Mouse (Mus musculus): ENCODE data around the gene Smok3b.
A peak's percentile ranks its signal among the peaks of the same experiment; 100 is the strongest.
"Not testable (repeated sequence)": the region's sequence is repeated elsewhere in the genome, so short reads cannot be mapped to it uniquely, and the experiment has no call there.

Gene Smok3b

DNA sequence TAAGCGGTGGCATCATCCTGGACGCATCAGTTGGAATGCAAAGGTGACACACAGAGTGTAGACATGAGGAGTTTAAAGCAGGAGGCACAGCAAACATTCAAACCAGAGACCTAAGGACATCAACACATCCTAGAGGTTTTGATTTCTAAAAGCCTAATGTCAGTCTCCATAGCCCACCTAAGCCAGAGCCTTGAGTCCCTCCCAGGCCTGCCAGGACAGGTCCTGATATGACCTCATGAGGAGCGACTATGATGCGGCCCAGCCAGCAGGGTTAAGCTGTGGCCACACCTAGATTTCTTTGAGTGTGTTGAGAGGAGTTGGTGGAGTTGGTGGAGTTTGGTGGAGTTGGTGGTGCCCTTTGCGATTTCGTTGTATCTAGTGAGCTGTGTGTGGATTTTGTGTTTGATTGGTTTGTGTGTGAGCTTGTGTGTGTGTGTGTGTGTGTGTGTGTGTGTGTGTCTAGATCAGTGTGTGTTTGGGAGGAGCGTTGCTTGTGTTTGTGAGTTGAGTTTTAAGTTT lies at the start of gene Smok3b, which contains the start of gene Smok3a:
Gene Smok3b, plus strand, starts transcription at position 469 of the 519 bp plus-strand sequence.
Gene Smok3a, plus strand, starts transcription at position 301 of the 519 bp plus-strand sequence.
- DNase-seq: not testable (repeated sequence)

DNA sequence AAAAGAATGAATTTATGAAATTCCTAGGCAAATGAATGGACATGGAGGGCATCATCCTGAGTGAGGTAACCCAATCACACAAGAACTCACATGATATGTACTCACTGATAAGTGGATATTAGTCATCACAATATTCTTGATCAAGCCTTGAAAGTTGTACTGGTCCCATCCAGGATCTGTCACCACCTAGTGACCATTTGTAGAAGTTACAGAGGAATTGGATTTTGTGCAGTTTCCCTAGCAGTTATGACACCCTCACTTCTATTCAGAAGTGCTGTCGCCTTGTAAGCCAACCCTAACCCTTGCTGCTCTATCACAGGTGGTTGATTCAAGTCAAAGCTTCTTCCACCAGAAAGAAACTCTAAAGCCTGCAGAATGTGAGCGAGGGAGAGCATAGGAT lies 48.1 kb upstream of the Smok3b start:
- DNase-seq: no peak

DNA sequence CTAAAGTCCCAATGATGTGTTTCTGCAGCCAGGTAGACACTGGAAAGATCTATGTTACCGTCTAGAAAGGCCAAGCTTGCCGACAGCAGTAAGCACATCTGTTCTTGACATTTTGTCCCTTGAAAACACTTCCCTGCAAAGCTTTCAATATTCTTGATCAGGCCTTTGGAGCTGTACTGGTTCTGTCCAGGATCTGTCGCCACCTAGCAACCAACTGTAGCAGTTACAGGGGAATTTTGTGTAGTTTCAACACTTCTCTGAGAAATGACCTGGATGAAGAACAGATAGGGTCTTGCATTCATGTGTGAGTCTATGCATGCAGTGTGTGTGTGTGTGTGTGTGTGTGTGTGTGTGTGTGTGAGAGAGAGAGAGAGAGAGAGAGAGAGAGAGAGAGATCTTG lies 47.5 kb upstream of the Smok3b start:
- no peak for DNase-seq

DNA sequence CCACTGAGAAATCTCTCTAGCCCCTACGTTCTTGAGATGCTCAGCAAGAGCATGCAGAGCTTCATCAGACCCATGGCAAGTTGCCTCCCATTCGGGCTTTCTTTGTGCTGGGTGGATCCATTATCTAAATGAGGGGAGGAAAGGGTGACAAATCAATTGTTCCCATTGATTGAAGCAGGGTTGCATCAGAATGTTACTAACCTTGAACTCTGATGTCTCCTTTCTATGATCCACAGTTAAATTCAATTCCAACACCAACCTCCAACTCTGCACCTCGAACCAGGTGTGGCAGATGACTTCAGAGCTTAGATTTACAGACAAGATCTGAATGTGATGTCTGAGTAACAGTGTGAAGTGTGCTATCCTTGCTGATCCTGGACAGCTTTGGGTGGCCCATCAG lies 46.5 kb upstream of the Smok3b start:
- no peak for DNase-seq

DNA sequence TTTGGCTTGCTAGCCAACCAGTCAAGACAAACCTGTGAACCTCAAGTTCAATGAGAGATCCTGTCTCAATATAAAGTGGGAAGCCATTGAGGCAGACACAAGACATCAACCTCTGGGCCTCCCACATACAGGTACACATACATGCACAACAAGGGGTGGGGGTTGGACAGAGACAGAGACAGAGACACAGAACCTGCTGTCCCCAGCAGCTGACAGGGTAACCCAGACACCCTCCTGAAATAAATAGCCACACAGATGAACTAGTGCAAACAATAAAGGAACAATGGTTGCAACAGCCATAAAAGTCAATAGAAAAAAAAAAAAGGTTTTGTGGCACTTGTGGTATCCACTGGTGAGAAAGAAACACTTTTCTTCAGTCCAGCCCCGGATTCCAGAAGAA lies 45.8 kb upstream of the Smok3b start:
- DNase-seq: no peak

DNA sequence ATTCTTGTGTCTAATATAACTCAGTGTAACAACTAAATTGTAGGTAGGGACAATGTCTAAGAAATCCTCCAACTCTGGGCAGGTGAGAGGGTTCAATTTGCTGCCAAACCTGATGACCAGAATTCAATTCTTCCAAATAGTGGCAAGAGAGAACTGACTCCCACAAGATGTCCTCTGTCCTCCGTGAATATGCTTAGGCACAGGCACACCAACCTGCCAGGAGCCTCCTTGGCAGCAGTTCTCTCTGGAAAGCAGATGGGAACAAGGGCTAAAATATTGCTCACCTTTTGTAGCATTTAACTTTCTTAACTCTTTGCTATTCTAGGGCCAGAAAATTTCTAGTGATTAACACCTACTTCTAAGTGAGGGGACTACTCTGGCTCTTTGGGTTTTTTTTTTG lies 43.9 kb upstream of the Smok3b start:
- no peak for DNase-seq

DNA sequence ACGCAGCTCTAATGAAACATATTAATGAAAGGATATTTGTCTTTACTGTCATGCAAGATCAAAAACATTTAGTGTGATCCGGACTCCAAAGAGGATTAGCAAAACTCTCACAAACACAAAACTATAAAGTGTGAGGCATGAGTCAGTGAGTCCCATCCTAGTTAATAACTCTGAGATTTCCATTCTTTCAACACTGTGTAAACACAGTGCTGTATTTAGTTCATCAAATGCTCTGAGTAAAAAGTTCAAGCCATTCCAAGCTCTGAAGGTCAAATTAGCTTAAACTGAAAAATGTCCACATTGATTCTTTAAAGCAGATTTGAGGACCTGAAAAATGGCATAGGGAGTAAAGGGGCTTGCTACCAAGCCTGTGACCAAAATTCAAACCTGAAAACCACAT lies 42.1 kb upstream of the Smok3b start:
- no peak for DNase-seq

DNA sequence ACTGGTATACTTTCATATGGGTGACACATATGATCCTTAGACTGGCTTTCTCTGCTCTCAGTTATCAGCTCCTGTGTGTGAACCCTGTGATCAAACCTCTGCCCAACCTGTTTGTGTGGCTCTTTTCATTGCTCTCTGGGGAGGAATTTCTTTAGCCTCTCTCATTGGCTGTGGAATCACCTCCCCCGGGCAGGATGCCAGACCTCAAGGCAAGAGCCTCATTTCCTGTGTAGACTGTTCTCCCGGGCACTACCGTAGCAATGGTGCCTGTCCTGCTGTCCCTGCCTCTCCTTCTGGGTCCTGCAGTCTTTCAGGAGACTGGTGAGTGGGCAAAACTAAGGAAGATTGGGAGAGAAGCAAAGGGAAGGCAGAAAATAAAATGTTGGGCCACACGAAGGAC lies 39.9 kb upstream of the Smok3b start, which contains the start of gene Azgp1:
Gene Azgp1, plus strand, starts transcription at position 221 of the 400 bp plus-strand sequence.
- DNase-seq: no peak

DNA sequence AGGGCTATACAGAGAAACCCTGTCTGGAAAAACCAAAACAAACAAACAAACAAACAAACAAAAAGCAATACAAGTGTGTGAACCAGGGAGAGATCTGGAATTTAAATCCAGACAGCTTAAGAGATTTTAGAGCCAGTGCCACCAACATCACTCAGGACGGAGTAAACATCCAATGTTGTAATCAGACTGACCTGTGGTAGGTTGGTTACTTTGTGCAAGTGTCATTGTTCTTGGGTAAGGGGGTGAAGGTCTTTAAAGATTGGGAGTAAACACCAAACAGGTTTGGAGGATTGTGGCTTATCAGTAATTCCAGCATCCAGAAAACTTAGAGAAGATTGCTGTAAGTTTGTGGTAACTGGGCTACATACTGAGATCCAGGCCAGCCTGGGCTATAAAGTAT lies 34.9 kb upstream of the Smok3b start:
- DNase-seq: no peak

DNA sequence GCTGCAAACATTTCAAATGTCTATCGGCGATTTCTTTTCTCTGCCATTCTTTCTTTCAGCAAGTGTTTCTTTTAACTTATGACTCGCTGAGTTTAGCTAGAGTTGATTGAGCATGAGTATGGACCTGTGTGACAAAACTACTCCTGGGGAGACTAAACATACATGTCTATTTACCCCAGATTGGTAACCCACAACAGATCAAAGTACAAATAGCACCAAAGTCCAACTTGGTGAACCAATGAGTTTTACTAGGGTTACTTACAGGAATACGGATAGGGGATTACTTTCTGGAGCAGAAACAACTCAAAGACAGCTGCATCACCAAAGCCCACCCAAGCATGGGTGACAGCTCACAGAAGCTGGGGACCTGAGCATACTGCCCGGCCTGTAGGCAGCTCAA lies 11.8 kb upstream of the Smok3b start:
- DNase-seq: no peak

DNA sequence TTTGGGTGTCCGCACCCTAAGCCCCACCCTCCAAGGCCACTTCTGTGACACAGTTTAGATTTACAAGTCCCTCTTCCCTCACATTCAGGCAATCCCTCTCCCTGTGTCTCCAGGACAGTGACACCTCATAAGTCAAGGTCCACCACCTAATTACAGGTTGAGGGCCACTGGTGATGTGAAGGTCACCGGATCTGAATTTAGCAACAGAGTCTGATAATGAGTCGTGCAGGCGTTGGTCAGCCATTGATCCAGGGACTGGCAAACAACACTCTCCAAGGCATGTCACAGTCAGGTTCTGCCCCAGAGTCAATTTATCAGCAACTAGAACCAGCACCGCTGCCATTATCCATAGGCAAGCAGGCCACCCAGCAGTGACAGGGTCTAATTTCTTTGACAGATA lies 8.8 kb upstream of the Smok3b start:
- no peak for DNase-seq

DNA sequence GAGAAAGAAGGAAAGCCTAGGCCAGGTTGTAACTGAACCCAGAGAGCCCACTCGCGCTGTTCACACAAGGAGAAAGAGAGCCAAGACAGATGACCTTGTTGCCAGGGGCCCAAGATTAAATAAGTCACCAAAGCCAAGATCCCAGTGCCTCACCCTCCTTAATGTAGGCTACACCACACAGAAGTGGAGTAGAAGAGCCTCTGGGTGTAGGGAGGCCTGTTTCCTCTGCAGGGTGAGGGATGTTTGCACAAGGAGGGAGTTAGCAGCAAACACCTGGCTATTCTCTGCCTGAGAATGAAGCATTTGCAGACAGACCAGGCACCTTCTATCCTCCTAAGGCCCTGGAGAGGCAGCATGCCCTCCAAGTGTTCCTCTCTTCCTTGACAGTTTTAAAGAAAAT lies 4.7 kb upstream of the Smok3b start:
- no peak for DNase-seq

DNA sequence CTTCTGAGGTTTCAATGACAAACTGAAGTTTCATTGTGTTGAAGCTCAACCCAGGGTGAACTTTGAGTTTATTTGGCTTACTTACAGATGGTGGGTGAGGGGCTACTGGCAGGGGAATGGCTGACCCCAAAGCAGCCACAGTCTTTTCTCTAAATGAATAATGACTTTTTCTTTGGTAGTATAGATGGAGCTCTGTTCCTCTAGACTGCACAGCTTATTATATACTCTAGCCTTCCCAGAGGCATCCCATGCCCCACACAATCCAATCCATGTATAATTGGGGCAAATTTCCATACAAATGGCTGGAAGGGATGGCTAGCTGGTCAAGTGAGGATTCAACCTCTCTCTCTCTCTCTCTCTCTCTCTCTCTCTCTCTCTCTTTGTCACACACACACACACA lies 4.2 kb upstream of the Smok3b start:
- no peak for DNase-seq

DNA sequence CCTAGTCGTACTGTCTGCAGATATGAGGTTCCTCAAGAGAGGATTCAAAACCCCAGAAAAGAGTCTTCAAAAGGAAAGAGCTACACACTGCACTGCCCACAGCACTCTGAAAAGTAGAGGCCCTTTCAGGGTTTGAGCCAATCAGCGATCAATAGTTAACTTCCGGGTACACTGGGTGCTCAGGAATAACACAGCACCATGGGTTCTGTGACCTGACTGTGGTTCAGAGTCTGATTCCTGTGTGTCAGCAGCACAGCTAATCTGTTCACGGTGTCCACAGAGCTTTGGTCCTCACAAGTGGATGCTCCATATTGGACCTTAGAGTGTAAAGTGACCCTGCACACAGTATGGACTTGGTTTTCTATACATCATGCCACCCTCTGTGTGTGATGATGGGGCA lies 1.7 kb upstream of the Smok3b start:
- not testable (repeated sequence) for DNase-seq

DNA sequence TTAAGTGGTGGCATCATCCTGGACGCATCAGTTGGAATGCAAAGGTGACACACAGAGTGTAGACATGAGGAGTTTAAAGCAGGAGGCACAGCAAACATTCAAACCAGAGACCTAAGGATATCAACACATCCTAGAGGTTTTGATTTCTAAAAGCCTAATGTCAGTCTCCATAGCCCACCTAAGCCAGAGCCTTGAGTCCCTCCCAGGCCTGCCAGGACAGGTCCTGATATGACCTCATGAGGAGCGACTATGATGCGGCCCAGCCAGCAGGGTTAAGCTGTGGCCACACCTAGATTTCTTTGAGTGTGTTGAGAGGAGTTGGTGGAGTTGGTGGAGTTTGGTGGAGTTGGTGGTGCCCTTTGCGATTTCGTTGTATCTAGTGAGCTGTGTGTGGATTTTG lies 31.7 kb downstream of the Smok3b start, which contains the start of gene Smok3c:
Gene Smok3c, plus strand, starts transcription at position 301 of the 400 bp plus-strand sequence.
- not testable (repeated sequence) for DNase-seq

DNA sequence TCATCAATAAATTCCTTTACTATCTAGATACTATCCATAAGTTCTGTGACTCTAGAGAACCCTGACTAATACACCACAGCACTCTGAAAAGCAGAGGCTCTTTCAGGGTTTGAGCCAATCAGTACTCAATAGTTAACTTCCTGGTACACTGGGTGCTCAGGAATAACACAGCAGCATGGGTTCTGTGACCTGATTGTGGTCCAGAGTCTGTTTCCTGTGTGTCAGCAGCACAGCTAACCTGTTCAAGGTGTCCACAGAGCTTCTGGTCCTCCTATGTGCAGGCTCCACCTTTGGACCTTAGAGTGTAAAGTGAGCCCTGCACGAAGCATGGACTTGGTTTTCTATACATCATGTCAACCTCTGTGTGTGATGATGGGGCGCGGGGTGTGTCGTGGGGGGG lies 52.6 kb downstream of the Smok3b start:
- DNase-seq: no peak

DNA sequence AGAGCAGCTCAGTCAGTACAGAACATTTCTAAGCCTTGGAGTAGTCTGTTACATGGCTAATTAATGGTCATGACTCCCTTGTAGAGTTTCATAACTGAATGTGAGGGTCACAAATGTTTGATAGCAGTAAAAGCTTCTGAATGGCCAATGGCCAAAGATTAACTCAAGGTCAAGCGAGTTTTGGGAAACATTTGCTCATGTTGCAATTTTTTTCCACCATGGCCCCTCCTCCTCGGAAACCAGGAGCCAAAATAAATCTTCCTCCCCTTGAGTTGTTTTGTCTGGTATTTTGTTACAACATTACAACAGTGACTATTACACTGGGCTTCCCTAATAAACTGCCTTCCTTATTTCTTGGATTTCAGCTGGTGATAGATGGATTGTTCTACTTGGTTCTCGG lies 54.5 kb downstream of the Smok3b start:
- no peak for DNase-seq

DNA sequence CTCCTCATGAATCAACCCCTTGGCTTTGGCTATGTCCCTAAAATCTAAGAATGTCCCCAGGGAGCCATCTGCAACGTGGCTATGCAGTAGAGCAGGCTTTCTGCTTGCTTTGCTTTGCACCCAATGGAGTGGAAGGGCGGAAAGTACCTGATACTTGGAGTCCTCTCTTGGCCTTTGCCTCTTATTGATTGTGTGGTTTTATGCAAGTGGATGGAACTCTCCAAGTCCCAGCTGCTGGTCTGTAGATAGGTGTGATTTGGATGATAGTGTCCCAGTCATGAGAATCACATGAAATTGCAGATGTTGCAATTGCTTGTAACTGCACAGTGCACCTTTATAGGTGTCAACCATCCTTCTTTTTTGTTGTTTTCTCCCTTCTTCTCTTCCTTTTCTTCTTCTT lies 54.9 kb downstream of the Smok3b start:
- no peak for DNase-seq

DNA sequence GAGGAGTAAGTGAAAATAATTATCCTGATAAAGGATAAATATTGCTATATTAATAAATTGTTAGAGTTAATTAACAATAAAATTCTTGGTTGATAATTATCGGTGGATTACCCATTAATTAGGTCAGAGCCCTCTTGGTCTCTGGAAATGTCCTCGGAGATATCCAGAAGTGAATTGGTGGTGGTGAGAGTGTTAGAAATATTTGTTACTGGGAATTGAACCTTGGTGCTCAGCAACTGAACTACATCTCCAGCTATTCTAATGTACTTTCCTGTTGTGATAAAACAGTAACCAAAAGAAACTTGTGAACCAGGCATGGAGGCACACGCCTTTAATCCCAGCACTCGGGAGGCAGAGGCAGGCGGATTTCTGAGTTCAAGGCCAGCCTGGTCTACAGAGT lies 59.2 kb downstream of the Smok3b start:
- DNase-seq: no peak

DNA sequence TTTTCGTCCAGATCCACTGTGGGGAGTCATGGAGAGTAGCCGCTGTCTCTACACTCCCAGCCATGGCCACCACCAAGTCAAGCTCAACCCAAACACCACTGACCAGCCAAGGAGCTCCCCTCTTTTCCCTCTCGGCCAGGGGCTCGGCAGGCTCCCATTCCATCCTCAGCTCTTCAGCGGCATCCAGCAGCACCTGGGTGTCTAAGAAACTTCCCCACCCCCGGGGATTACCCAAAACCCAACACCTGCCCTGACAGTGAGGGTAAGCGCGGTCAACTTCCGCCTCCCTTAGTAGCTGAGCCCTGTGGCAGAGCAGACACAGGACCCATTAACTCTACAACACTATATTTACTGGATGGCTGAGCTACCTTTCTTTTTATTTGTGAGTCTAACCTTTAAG lies 60.2 kb downstream of the Smok3b start:
- no peak for DNase-seq

DNA sequence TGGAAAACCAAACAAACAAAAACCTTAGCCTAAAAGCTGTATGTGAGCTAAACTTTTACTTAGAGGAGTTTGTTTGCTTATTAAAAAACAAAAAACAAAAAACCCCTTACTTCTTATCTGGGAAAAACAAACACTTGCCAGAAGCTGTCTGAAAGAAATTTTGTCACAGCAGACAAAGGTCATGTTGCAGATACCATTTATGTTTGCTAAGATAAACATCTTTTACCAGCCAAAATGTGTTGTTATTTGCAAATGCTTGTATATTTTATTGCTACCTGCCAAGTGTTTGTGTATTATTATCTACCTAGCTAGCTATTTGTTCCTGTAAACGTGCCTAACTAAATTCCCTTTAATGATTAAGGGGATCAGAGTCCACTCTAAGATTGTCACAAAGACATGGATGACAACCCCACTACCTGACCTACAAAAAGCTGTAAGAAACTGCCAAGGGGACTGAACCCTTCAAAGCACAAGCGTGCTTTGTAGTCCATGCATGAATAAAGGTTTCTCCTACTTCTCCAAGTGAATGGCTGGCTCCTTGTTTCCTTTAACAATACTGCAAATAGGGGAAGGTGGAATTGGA lies 62.2 kb downstream of the Smok3b start:
- DNase-seq: no peak

DNA sequence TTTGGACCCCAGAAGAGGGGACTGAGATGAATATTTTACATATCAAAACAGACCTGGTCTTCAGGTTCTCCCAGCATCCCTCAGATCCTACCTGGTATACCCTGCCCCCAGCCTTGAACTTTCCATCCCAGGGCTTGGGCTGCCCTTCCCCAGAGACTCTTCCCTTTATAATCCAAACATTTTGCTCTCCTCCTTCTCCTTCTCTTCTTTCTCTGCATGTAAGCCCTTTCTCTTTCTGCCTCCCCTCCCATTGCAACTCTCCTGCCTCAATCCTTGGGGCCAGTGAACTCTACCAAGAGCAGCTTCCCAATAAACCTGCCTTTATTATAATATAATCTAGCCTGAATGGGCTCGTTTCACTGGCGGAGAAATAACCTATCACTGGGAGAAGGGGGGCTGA lies 62.7 kb downstream of the Smok3b start:
- DNase-seq: no peak

DNA sequence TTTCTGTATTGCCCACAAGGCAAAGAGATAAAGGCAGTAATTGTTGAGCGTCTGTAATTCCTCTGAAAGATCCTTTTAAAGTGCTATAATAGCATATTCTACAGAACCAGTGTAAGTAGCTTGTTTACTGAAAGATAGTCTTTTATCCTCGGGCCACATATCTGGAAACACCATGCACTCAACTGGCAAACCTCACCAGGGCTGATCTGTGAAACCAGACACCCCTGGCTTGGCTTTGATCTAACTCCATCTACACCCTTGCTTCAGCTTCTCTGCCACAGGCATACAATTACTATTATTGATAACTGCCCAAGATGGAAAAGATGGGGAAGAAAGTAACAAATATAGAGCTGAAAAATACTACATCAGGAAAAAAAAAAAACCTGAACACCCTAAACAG lies 63.3 kb downstream of the Smok3b start:
- DNase-seq: no peak

DNA sequence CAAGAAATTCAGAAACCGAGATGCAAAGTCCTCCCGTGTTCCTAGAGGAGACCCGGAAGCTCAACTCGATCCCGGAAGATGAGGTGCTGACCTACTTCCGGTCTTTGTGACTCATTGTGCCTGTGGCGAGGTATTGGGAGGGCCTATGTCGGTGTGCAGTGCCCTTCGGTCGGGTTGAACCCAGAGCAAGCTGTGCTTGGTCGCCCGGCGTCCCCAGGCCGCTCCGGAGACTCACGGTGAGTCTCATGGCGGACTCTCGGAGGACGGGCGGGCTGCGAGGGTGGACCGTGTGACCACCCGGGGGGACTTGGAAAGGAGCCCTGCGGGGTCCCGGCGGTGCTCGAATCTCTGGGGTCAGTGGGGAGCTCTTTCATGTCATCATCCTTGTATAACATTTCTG lies 63.8 kb downstream of the Smok3b start, which contains the start of gene Zkscan1:
Gene Zkscan1, plus strand, starts transcription at position 89 of the 400 bp plus-strand sequence.
- peak; percentile 81 for DNase-seq

DNA sequence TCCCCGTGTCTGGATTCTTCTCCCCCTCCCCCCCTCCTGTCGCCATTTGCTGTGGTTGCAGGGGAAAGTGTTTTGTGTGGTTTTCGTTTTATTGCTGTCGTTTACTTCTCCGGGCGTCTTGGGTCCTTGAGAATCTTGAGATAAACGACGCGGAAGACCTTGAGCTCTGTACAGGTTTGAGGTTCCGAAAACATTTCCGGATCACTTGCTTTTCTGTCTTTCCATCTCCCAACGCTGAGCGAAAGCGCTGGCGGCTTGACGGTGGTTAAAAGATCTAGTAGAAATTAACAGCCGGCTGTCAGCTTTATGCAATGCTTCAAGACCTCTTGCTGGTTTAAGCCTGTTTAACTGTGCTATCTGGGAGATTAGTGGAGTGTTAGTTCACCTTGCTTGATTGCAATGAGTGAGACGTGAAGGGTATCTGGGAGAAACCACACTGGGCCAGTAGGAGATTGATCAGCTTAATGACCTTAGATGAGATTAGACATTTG lies 64.2 kb downstream of the Smok3b start:
- DNase-seq: no peak

Data from right cerebral cortex, postnatal 25 days (tissue).